Mouse (Mus musculus) cerebellum, adult 11-12 months (tissue): ENCODE results near the gene Kmt5c.

Source experiments
- DNase-seq: peaks from one replicate; pipeline ENCODE4 v3.0.0; 2022

Kmt5c gene

DNA sequence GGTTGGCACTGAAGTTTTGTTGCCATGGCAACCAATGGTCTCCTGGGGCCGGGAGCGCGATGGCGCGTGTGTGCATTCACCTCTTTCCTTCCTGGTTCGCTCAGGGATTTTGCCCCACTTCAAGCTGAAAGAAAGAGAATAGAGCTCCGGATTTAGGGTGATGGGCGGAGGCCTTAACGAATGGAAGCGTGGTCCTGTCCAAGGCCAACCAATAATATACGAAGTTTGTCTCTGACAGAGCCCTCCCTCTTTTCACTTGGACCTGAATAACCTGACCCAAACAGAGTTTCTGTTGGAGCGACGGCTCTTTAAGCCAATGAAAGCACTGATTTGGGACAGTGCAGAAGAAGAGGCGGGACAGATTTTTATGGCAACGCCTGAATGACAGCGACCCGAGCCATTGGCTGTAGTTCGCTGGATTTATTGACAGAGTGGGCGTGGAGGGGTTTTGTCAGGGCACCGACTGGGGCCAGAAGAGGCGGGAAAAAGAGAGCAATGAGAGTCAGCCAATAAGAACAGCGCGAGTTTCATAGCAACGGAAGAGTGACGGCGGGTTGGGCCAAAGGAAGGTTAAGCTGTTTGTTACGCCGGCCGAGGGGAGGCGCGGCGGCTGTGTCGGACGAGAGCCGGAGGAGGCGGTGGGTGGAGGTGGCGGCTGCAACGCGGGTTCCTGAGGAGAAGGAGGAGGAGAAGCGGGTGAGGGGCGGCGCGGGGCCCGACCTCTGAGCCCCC, at the start of gene Kmt5c:
TSS of gene Kmt5c (plus strand) at position 572 of the 732 bp plus-strand sequence.
- peak; percentile 100 for DNase-seq

DNA sequence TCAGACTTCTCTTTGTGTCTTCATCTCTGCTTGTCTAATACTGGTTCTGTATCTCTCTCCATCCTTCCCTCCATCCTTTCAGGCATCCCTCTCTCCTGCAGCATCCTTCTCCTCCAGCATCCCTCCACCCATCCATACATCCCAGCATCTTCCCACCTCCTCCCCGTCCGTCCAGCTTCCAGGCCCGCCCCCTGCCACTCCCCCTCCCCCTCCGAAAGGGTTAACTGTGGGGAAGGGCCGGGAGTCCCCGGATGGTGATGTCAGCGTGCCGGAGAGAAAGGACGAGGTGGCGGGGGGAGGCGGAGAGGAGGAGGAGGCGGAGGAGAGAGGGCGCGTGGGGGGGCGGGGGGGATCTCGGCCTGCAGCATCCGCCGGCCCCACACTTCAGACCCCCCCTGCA, 49.5 kb upstream of the Kmt5c start, which contains the start of gene Brsk1:
TSS of gene Brsk1 (plus strand) at position 218 of the 400 bp plus-strand sequence.
- DNase-seq = peak; percentile 89

DNA sequence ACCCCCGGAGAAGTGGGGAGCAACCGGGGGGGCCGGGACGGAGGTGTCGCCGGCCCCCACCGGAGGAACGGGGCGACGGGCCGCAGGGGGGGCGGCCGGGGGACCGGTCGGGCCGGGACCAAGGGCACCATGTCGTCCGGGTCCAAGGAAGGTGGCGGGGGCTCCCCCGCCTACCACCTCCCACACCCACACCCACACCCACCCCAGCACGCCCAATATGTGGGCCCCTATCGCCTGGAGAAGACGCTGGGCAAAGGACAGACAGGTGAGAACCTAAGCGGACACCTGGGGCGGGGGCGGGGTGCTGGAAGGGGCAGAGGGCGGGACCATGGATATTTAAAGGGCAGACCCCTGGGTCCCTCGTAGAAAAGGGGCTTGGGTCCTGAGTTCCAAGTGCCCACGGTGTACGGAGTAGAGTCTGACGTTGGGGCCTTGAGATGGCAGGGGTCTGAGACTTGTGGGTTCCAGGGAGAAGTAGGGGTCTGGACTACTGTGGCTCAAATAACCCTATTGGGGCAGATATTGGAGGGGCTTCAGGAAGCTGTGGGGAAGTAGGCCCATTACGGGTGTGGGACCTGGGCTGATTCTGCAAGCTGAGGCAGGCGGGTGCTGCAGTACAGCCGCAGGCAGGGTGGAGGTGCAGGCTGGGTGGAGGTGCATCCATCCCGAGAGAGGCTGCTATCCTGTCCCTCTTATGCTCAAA, 48.8 kb upstream of the Kmt5c start:
- DNase-seq = peak; percentile 66

DNA sequence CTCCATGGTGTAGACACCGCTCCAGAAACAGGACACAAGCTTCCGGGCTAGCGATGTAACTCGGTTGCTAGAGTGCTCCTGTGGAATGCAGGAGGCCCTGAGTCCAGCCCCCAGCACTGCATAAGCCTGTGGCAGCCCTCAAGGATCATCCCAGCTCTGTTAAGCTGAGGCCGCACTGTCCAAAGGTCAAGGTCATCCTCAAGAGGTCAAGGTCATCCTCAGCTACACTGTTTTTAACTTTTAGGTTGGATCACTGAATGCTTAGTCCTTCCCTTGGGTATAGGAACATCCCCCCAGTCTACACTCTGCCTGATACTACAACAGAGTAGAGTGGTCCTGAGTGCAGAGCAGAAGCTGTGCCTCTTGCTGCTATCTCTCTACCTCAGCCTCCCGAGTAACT, 46.9 kb upstream of the Kmt5c start:
- no peak for DNase-seq

DNA sequence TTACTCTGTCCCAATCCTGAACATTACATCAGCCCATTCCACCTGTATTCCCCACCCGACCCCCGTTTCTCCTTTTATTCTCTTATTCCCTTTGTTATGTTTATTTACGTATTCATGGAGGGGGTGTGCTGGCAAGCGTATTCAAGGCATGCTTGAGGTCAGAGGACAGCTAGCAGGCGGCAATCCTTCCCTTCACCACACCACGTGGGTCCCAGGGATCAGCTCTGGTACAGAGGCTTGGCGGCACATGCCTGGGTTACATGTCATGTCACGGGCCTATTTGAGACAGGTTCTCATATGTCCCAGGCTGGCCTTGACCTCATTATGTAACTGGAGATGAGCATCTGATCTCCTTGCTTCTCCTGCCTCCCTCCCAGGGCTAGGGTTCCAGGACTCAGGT, 37.6 kb upstream of the Kmt5c start:
- DNase-seq = no peak

DNA sequence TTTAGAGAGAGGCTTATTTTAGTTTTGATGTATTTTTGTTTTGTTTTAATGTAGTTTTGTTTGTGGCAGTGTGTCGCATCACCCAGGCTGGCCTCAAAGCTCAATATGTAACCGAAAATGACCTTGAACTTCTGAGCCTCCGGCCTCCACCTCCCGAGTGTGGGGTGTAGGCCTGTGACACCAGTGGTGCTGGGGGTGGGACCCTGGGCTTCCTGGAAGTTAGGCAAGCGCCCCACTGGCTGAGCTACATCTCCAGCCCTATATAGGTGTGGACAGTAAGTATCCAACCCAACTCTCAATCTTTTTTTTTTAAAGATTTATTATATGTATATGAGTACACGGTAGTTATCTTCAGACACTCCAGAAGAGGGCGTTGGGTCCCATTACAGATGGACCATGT, 36.7 kb upstream of the Kmt5c start:
- DNase-seq = no peak

DNA sequence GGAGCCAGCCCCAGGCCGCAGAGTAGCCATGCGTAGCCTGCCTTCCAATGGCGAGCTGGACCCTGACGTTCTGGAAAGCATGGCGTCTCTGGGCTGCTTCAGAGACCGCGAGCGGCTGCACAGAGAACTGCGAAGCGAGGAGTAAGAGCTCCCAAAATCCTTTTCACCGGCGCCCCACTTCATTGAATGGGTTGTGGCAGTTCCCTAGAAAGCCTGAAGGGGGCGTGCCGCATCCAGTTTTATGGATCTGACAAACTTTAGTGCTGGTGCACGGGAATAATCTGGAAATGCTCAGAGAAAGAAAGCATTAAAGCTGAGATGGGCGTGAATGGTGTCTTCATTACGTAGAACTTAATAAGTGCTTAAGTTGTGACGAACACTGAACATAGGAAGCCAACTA, 34.8 kb upstream of the Kmt5c start:
- no peak for DNase-seq

DNA sequence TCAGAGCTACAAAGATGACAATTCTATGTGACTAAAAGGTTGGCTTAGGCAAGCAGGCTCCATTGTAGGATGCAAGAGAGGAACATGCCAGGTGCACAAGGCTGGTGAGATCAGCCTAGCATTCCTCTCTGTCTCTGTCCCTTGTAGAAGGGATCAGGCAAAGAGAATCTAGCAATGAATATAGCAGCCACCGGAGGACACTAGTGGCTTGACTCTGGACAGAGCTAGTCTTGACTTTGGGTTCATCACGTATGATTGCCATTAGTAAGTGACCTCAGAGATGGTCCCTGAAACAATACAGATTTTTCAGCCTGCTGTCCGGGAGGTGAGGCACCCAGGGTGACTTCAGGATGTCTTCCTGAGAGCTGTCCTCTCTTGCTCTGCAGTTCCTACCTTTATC, 27.3 kb upstream of the Kmt5c start:
- DNase-seq = no peak

DNA sequence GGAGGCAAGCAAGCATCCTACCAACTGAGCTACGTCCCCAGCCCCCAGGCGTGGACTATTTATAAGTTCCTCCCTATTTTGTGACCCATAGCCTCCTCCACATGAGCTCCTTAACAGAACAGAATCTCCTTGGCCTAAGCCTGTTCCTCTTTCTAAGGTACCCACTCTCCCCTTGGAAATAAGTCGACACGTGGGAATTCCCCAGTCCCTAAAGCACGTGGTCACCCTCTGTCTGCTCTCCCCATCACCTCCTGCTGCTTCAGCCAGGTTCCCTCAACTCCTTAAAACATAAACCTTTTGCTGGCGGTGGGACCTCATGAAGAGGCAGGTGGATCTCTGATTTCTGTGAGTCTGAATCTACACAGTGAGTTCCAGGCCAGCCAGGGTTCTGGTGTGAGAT, 23.0 kb upstream of the Kmt5c start:
- DNase-seq = no peak

DNA sequence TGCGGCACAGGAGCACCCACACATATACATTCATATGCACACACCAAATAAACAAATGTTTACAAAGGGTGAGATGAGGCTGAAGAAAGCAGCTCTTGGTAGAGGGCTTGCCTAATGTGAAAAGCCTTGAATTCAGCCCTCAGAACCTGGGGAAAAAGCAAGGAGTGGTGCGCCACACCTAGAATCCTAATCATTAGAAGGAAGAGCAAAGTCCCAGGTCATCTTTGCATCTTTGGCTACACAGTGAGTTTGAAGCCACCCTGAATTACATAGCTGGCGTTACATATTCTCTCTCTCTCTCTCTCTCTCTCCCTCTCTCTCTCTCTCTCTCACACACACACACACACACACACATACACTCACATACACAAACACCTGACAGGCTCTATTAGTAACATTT, 20.6 kb upstream of the Kmt5c start:
- no peak for DNase-seq

DNA sequence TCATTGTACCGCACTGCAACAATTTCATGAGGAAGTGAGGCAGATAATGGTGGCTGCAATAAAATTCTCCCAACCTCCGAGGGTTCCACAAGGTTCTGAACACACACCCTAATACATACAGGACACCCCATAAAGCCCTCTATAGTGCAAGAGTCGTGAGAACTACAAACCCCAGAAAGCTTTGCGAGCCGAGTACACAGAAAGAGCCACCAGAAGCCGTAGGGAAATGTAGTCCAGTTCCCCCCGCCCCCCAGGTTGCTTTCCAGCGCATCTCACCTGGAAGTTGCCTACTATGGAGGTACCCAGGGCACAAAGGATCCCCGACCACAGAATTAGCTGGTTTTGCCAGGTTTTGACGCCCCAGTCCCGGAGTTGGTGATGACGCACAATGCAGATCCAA, 16.4 kb upstream of the Kmt5c start:
- no peak for DNase-seq

DNA sequence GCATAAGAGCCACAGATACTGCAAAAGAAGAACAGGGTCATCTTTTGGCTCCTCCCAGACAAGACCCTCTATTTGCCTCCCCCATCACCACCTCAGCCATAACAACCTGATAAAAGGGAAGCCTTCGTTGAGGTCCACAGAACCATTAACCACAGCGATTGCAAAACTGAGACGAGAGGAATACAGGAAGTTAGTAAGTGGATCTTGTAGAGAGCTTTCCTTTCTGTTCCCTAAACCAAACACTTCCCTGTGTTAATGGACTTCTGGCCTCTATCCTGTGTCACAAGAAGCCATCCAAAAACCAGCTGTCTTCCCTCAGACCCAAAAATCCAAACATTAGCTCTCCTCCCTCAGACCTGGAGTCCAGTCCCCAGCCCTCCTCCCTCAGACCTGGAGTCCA, 15.6 kb upstream of the Kmt5c start:
- DNase-seq = no peak

DNA sequence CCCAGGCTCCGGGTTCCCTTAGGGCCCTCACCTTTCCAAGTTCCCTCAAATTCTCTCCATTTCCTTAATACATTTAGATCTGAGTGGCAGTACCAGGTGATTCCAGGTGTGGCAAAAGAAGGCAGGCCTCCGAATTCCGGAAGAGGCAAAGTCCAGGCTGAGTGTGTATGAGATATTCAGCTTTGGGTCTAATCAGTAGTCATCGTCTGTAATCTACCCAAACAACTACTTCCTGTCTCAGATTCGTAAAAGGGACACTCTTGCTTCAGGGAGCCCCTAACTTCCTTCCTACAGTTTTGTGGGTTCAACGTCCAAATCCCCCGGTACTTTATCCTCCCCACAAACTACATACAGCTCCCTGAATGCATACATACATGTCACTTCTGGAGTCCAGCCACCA, 14.7 kb upstream of the Kmt5c start, which contains the start of gene Tmem150b:
TSS of gene Tmem150b (minus strand) at position 81 of the 400 bp plus-strand sequence.
- no peak for DNase-seq

DNA sequence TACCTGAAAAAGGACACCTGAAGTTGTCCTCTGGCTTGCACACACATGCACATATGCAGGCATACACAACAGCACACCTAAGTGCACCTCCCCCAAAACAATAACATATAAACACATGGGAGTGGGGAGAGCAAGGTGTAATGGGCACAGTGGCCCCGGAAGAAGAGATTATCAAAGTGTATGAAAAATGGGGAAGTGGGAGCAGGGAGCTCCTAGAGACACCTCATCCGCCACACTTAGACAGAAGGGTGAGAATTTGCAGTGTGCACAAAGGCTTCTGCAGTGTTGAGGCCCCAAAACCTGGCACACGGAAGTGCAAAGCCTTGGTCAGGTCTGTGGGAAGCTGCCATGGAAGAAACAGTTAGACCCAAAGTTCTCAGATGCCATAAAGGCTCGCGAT, 8.8 kb upstream of the Kmt5c start:
- DNase-seq = no peak

DNA sequence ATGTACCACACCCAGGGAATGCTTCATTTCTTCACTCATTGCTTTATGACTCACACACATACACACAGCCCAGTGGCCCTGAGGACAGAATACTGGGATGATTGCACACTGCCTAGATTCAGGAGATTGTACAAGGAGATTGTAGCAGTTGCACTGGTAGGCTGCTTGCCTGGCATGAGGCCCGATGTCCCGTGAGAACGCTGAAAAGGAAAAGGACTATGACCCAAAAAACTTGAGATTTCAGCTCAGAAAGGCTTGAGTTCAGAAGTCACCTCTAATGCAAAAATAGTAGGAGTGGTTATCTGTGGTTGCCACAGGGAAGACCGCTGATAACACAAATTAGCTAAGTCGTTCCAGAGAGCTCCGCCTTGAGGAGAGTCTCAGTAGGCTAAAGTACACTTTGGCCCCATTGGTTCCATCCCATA, 6.9 kb upstream of the Kmt5c start:
- DNase-seq = no peak

DNA sequence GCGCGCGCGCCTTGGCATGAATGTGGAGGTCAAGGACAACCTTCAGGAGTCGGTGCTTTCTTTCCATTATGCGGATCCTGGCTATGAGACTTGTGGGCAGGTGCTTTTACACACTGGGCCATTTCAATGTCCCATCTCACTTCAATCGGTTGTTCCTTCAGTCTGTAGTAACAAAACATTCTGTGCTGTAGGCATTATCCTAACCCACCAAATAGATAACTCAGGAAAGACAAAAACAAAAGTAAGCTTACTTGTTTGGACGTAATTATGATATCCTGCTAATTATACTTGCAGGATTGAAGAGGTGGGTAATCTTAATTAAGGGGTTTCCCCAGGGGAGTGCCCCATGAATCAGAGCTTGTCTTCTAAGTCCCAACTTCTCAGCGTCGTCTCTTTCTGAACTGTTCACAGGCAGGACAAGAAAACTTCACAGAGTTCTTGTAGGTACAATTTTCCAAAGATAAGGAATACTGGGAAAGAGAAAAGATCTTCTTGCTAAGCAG, 823 bp upstream of the Kmt5c start:
- DNase-seq = no peak

DNA sequence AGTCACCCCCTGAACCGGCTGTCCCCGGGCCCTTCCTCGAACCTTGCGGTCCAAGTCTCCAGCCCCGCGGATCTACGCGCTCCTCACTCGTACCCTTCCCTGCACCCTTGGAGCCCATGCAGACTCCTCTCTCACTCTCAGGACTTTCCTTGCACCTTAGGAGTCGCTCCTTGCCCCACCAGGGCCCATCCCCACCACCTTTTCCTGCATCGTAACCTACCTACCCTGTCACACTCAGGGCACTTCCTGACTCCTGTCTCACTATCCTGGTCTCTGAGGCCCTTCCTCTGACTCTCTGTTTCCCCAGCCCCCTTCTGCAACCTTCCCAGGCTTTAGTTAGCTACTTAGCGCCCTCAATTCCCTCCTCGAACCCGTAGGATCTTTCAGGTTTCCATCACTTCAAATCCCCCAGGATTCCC, 403 bp downstream of the Kmt5c start:
- no peak for DNase-seq

DNA sequence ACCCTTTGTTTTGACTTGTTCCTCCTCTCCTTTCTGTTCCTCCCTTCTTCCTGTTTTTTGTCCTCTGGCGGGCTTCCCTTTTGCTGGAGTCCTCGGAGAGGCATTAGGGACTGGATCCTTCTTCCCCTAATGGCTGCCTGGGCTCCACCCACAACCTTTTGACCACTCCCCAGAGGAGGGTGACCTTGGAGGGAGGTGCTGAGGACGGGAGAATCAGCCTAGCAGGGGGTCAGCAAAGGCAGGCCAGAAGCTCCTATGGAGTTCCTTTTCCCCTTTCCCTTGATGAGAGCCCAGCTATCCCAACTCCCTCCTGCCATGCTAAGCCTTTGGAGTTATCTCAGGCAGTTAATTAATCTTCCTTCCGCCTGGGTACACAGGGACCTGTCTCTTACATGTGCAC, 1.2 kb downstream of the Kmt5c start:
- DNase-seq = peak; percentile 87

DNA sequence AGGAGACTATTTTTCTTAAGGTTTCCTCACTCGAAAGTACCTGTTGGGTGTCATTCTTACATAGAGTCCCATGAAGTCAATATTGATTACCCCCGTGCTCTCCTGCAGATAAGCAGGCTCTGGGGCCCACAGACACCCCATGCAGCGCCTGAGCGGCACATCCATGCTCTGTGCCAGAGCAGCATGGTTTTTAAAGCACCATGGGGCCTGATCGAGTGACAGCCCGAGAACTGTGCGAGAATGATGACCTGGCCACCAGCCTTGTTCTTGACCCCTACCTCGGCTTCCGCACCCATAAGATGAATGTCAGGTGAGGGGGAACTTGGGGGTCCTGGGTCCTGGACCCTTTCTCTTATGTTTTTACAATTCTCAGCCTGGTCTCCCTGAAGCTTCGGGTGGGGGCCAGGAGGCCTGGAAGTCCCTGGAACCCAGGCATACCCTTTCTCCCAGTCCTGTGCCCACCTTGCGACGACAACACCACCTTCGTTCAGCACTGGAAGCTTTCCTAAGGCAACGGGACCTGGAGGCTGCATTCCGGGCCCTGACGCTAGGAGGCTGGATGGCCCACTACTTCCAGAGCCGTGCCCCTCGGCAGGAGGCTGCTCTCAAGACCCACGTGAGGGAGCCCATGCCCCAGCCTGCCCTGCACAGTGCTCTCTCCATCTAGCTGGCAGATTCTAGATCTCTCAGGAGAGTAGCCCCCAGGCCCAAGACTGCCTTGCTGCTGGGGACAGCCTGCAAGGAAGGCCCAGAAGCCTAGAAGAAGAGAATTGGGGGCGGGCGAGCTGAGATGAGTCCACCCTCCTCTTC, 2.0 kb downstream of the Kmt5c start:
- peak; percentile 59 for DNase-seq

DNA sequence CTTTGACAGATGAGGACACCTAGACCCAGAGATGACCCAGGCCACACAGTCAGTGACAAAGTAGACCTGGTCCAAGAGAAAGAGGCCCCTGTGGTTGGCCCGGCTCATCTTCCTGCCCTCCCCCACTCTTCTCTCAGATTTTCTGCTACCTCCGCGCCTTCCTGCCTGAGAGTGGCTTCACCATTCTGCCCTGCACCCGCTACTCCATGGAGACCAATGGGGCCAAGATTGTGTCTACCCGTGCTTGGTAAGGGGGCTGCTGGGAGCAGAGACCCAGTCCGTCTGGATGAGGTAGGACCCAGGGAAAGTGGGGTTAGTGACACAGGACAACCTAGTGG, 2.5 kb downstream of the Kmt5c start:
- DNase-seq = no peak

DNA sequence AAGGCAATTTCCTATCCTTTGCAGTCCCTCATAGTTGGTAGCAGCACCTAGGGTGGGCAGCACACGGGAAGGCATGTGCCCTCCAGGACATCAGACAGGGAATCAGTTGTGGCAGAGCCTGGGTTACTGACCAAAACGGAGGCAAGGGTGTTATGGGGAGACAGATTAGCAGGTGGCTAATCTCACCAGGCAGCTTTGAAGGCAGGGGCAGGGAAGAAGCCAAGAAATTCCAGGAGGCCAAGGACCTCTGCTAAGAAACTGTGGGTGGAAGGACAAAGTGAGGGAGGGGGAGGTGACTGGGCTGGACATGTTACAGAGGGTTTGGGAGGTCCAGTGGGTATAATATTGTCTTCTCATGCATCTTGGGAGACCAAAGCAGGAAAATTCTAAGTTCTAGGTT, 3.4 kb downstream of the Kmt5c start:
- no peak for DNase-seq

DNA sequence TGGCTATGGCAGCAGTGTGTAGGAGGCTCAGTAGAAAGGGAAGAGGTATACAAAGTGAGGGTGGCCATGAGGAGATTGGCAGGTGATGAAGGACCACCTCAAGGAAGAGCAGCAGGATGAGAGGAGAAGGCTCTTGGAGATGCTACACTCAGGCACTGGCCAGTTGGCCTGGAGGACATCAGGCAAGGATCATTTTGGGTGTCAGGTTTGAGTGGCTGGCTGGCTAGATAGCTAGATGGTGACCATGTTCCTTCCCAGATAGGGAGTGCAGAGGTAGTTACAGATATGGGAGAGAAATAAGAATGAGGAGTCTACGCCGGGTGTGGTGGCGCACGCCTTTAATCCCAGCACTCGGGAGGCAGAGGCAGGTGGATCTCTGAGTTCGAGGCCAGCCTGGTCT, 5.0 kb downstream of the Kmt5c start:
- DNase-seq = no peak

DNA sequence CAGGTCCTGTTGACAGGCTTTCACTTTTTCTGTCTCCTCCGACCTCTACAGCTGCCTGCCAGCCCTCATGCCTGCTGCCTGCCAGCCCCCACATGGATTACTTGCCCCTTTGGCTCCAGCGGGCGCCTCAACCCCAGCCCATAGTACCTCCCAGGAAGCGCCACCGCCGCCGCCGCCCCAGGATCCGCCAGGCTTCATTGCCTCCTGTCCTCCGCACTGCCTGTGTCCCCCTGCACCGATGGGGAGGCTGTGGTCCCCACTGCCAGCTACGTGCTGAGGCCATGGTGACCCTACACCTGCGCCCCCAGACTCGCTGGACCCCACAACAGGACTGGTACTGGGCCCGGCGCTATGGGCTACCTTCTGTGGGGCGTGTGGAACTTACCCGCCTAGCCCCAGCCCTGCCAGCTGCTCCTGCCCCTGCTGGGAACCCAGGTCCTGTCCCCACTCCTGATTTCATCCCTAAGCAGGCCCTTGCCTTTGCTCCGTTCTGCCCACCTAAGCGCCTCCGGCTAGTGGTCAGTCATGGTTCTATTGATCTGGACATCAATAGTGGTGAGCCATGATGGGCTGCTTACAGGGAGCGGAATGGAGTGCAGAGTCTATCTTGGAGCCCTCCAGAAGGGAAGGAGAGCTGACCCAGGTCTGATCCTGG, 6.5 kb downstream of the Kmt5c start:
- DNase-seq = no peak
